9 mouse cellular contexts compared by ENCODE assay signal in genomic region chr7:122803839-122804496, GRCm38 (mm10).
DNase-seq lines count a peak whose midpoint lies in the region; ATAC-seq and TF ChIP-seq lines count a peak whose summit lies in the region.
"Had no signal": no experiment of that assay in that cellular context is flagged by ENCODE, and none has a peak within 500 bp of the region (broad histone marks: within the 10 kb centered on the region; RNA-seq: fewer than 3 reads in every experiment).

No protein-coding gene starts in this region.

- intact Hi-C loops in heart, postnatal 10 days (cut with DNase I), result no loop called here
- intact Hi-C loops in left cerebral cortex, adult 2 months (cut with DNase I), result no loop called here

- H3K27ac ChIP-seq in left cerebral cortex, adult 2 months, result no peak overlapping the region
- H3K27ac ChIP-seq: neural tube, embryonic 13.5 days had no signal

- H3K4me3 ChIP-seq in left cerebral cortex, adult 2 months, result no peak overlapping the region
- H3K4me3 ChIP-seq: neural tube, embryonic 13.5 days had no signal

- no peak for ATAC-seq in activated CD4-positive, CD25-positive, alpha-beta regulatory T cell, adult 4 months

- no peak for TF ChIP-seq CTCF in left cerebral cortex, adult 2 months (IDR thresholded peaks at IDR 0.05)

- DNase-seq in layer of hippocampus, adult 9-11 months, result peak; percentile 28
- no peak for DNase-seq in layer of hippocampus, adult 9-10 months (ENCODE audit: low spot score)
- peak; percentile 54 to 58 for DNase-seq in cerebellum, postnatal 14 days
- peak; percentile 70 to 76 for DNase-seq in heart, postnatal 10 days
- peak; percentile 40 to 42 for DNase-seq in left cerebral cortex, adult 2 months (ENCODE audit: extremely low spot score in 1 of 2, low spot score in 2 of 2)
- peak; percentile 63 to 71 for DNase-seq in right cerebral cortex, postnatal 10 days (ENCODE audit: low spot score in 2 of 2)
- no peak for DNase-seq in testis, postnatal 10 days (ENCODE audit: low spot score)

Comparison
In these comparisons a context has a peak if more than half of its experiments do, and no peak if none do; other contexts are left out.
1. DNase-seq: peak in layer of hippocampus, adult 9-11 months (single experiment), cerebellum, postnatal 14 days (2 of 2), heart, postnatal 10 days (2 of 2), left cerebral cortex, adult 2 months (2 of 2) and right cerebral cortex, postnatal 10 days (2 of 2); none in layer of hippocampus, adult 9-10 months (single experiment) and testis, postnatal 10 days (single experiment).